Mouse (Mus musculus) bone marrow, adult 2 months (tissue): ENCODE results near the gene Hmga1. TPM values are rescaled to one million over a fixed set of nuclear protein-coding genes. Genes with fewer than 3 reads are reported as not detected.

Experiments used
- H3K27ac ChIP-seq: fragments of 200-500 bp; 2 replicates; pipeline ENCODE4 v1.5.1; 2012; ENCODE audit warnings: low read depth, mild to moderate bottlenecking, control low read depth, inconsistent platforms, low read length; ENCODE audit not compliant: control insufficient read depth, poor library complexity, insufficient read depth
- H3K4me1 ChIP-seq: fragments of 200-500 bp; 2 replicates; pipeline ENCODE4 v1.6.1; 2011; ENCODE audit warnings: low read length; ENCODE audit not compliant: control insufficient read depth, insufficient read depth
- H3K4me3 ChIP-seq: fragments of 200-500 bp; replicated peaks from 2 replicates; pipeline ENCODE3; 2011; ENCODE audit warnings: mild to moderate bottlenecking, low read depth, low read length, control low read depth; ENCODE audit not compliant: control insufficient read depth
- CTCF ChIP-seq: fragments of 200-500 bp; IDR thresholded peaks from 2 replicates; pipeline ENCODE4 v1.5.1; 2011; ENCODE audit warnings: low read length, control low read depth; ENCODE audit not compliant: control insufficient read depth, insufficient read depth
- POLR2A ChIP-seq: fragments of 200-500 bp; IDR thresholded peaks from 2 replicates; pipeline ENCODE4 v1.6.1; 2011; ENCODE audit warnings: low read depth, mild to moderate bottlenecking, control low read depth, low read length, borderline replicate concordance; ENCODE audit not compliant: control insufficient read depth
- WGBS: fragments of 180-500 bp; shearing (Covaris S2); methylation state at CpG from one replicate; pipeline ENCODE4 v1.1.7; 2018; 5-methylcytosine and 5-hydroxymethylcytosine counted together
- polyA plus RNA-seq: library from polyadenylated mRNA; stranded (reverse); fragments of >200 nt; gene quantifications from 2 replicates; pipeline ENCODE4 v1.2.4, GENCODE M21; 2011; ENCODE audit warnings: low replicate concordance; ENCODE audit not compliant: missing spikeins, insufficient read depth, insufficient read length

Hmga1 gene
- polyA plus RNA-seq, 1 experiment = 99.4 TPM

GRCm38 (mm10) chr17:27554062-27554960 lies 2.0 kb upstream of the Hmga1 start:
- Histone ChIP-seq H3K27ac (peak overlapping the region; percentile 99), H3K4me1 (peaks cover 15% of the 10 kb centered on the region), H3K4me3 (no peak overlapping the region)
- TF ChIP-seq CTCF (no peak), POLR2A (no peak)
- WGBS = 40% methylated on average over 20 of the region's 20 CpGs

- no peak for TF ChIP-seq CTCF
- peak; percentile 28; the same call in 1 of the 2 replicates for TF ChIP-seq POLR2A
- peak overlapping the region; percentile 99 for H3K27ac ChIP-seq
- WGBS = 1% methylated on average over 37 of the region's 39 CpGs
- peak overlapping the region; percentile 59 for H3K4me3 ChIP-seq
- peaks cover 16% of the 10 kb centered on the region for H3K4me1 ChIP-seq
These were observed 1.2 kb upstream of the Hmga1 start for GRCm38 (mm10) chr17:27555075-27555511.

GRCm38 (mm10) chr17:27555512-27556172 lies 655 bp upstream of the Hmga1 start:
- Histone ChIP-seq H3K4me1 (peaks cover 18% of the 10 kb centered on the region), H3K27ac (peak overlapping the region; percentile 99), H3K4me3 (peak overlapping the region; percentile 69)
- TF ChIP-seq CTCF (no peak), POLR2A (no peak)
- under 1% methylated on average over 54 of the region's 55 CpGs for WGBS

- Histone ChIP-seq H3K4me1 (peaks cover 12% of the 10 kb centered on the region), H3K4me3 (peak overlapping the region; percentile 93), H3K27ac (peak overlapping the region; percentile 99)
- under 1% methylated on average over 75 of the region's 75 CpGs for WGBS
- TF ChIP-seq CTCF = no peak; the same call in 1 of the 2 replicates
- no peak for TF ChIP-seq POLR2A
These were observed 1.1 kb downstream of the Hmga1 start for GRCm38 (mm10) chr17:27557181-27557926.

- peak overlapping the region; percentile 99 for H3K27ac ChIP-seq
- WGBS = 4% methylated on average over 14 of the region's 14 CpGs
- TF ChIP-seq CTCF = no peak
- no peak for TF ChIP-seq POLR2A
- H3K4me3 ChIP-seq = peak overlapping the region; percentile 93
- H3K4me1 ChIP-seq = peaks cover 8% of the 10 kb centered on the region
These were observed 1.8 kb downstream of the Hmga1 start for GRCm38 (mm10) chr17:27557927-27558661.

GRCm38 (mm10) chr17:27558845-27559244 lies 2.5 kb downstream of the Hmga1 start:
- peak overlapping the region; percentile 25 for H3K4me3 ChIP-seq
- no peak overlapping the region for H3K27ac ChIP-seq
- peaks cover 7% of the 10 kb centered on the region for H3K4me1 ChIP-seq
- WGBS = 13% methylated on average over 5 of the region's 5 CpGs
- no peak for TF ChIP-seq CTCF
- no peak for TF ChIP-seq POLR2A

- 79% methylated on average over 12 of the region's 12 CpGs for WGBS
- Histone ChIP-seq H3K27ac (no peak overlapping the region), H3K4me3 (no peak overlapping the region), H3K4me1 (peaks cover 7% of the 10 kb centered on the region)
- TF ChIP-seq POLR2A = no peak
- TF ChIP-seq CTCF = no peak
These were observed 3.3 kb downstream of the Hmga1 start for GRCm38 (mm10) chr17:27559596-27559995.
